Mouse (Mus musculus): ENCODE measurements around the gene B4galt1. TPM values are rescaled to one million over a fixed set of nuclear protein-coding genes. Genes with fewer than 3 reads are reported as not detected.

The B4galt1 gene
- total RNA-seq, 4 experiments from 2014 or later = 22.3 to 27.7 (median 23.7) TPM

DNA sequence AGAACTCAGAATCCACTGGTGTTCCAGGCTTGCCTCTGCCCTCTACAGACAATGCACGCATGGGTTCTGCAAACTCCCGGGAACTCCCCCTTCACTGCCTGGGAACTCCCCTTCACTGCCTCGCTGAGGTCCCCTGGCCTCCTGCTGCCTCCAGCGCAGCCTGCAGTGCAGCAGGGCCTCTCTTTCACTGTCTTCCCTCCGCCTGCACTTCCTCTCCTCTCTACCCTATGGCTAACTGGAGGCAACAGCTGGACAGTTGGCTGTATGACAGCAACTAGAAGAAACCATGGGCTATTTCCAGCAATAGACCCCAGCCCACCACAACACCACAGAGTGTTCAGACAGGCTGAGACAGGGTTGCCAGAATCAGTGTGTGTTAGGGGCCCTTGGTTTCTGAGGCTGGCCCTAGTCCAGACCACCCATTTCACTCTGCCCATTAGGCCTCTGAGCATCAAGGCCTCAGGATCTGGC lies 9.5 kb downstream of the B4galt1 start:
- no peak for DNase-seq (ENCODE audit: low spot score in 2 of 2)

GRCm38 (mm10) chr4:40843726-40844125 lies 10.1 kb downstream of the B4galt1 start:
- DNase-seq (ENCODE audit: low spot score in 2 of 2) = peak; percentile 76 to 86

GRCm38 (mm10) chr4:40840448-40840847 lies 13.4 kb downstream of the B4galt1 start:
- no peak for DNase-seq (ENCODE audit: low spot score in 2 of 2)

DNA sequence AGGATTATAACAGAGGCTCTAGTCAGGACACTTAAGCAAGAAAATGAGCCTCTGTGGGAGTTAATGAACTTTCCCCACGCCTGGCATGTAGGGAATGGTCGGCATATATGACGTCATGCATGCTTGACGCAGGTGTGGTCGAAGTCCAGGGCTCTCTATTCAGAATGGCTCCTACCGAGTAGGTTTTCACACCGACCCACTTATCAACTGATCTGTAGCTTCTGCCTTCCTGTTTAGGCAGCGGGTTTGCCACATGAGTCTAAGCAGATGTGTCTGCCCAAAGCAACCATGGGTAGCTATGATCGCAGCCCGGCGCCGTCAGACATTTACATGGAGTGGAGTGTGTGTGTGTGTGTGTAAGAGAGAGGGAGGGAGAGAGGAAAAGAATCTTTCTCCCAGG lies 14.6 kb downstream of the B4galt1 start:
- DNase-seq (ENCODE audit: low spot score in 2 of 2) = no peak

DNA sequence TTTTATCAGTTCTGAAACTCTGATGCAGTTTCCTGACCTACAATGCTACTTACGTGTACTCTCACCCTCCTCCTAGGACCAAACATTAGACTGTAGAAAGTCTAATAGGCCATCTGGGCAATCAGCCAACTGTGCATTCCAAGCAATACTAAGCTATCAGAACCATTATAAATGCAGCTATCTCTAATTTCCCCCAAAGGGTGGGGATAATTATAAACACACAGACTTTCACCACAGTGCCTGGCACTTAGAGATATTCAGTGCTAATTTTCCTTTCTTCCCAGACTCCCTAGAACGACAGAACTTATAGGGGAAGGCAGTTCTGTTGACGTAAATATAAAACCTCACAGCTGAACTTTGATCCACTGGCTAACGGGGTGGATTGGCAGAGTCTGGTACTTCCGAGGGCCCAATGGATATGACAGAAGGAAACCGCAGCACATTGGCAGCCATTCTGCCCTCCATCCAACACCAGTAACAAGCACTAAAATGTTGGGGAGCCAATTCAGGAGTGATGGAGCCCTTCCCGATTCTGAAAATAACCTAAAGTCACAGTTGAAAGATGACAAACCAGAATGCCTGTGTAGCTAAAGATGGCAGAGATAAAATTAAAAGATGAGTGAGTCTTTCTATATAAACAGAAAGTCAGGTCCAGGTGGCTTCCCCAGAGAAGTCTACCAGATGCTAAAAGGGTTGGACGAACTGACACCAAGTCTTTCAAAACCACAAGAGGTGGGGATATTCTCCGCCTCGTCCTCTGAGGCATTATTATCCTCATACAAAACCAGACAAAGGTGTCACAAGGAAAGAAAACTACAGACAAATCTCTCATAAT lies 16.1 kb downstream of the B4galt1 start:
- DNase-seq (ENCODE audit: low spot score in 2 of 2) = peak in 1 of 2 experiments; percentile 50

- DNase-seq (ENCODE audit: low spot score in 2 of 2) = no peak
These were observed 16.8 kb downstream of the B4galt1 start for GRCm38 (mm10) chr4:40837008-40837407.

DNA sequence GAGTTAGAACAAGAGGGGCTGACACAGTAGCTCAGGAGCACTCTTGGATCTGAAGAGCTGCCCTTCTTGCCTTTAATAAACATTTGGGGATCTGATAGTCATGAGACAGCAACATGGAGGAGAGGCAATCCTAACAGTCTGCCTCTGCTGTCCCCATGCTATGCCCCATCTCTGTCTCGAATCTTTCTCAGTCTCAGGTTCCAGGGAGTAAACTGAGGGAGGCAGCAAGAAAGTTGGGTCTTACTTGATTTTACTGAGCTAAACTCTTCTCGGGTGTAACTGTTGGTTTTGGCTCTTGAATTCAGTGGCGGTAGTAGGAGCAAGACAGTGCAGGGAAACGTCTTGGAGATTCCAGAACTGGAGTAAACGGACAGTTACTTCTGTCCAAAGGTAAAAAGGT lies 18.9 kb downstream of the B4galt1 start:
- DNase-seq (ENCODE audit: low spot score in 2 of 2) = no peak

DNA sequence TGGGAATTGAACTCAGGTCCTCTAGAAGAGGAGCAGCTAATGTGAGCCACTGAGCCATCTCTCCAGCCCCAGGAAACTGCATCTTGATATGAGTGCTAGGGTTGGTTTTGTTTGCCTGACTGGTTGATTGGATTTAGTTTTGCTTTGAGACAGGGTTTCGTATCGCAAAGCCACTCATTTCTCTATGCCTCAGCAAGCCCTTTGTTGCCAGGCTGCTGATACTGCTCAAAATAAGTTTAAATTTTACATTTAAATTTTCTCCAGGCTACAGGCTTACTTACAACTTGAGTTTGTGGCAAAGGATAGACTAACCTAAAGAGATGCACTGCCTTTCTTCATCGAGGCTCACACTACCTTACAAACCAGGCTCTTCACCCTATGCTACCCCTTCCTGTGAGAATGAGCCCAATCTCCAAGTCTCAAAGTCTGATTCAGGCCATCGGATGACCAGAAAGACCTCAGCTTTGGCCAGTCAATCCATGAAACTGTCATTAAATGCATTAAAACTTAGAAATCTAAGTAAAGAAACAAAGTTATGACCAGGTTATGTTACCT lies 19.5 kb downstream of the B4galt1 start:
- no peak for DNase-seq (ENCODE audit: low spot score in 2 of 2)

GRCm38 (mm10) chr4:40833381-40834231 lies 20.2 kb downstream of the B4galt1 start:
- no peak for DNase-seq (ENCODE audit: low spot score in 2 of 2)

DNA sequence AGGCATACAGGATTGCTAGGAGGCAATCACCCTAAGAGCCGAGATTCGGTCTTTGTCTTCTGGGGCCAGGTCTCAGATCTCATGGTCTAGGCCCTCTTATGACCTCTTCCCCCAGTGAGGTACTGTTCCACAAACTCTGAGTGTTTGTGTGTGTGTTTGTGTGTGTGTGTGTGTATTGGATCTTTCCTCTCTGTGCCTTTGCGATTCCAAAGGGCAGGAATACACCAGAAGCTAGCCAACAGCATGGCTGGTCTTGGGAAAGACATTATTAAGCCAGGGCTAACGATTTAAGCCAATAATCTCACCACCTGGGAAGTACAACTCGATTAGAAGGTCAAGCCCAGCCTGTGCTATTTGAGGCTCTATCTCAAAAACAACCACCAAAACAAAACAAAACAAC lies 23.3 kb downstream of the B4galt1 start:
- no peak for DNase-seq (ENCODE audit: low spot score in 2 of 2)

- no peak for DNase-seq (ENCODE audit: low spot score in 2 of 2)
These were observed 24.0 kb downstream of the B4galt1 start for GRCm38 (mm10) chr4:40829654-40830400.

- DNase-seq (ENCODE audit: low spot score in 2 of 2) = peak; percentile 51 to 72
These were observed 24.9 kb downstream of the B4galt1 start for GRCm38 (mm10) chr4:40828910-40829309.

GRCm38 (mm10) chr4:40827926-40828325 lies 25.9 kb downstream of the B4galt1 start:
- no peak for DNase-seq (ENCODE audit: low spot score in 2 of 2)

DNA sequence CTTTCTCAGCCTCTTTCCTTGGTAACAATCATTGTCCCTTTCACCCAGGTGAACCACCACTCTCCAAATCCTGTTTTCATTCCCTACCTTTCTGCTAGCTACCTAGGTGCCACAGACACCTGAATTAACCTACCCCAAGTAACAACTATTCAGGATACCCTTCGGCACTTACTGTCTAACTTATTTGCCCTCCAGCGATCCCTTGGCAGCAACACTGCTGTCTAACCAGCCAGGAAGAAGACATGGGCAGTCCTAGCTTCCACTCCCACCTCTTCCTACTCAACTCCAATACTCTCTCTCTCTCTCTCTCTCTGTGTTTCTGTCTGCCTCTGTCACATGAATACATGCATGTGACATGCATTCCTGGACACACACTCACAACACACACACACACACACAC lies 27.0 kb downstream of the B4galt1 start:
- DNase-seq (ENCODE audit: low spot score in 2 of 2) = no peak

DNA sequence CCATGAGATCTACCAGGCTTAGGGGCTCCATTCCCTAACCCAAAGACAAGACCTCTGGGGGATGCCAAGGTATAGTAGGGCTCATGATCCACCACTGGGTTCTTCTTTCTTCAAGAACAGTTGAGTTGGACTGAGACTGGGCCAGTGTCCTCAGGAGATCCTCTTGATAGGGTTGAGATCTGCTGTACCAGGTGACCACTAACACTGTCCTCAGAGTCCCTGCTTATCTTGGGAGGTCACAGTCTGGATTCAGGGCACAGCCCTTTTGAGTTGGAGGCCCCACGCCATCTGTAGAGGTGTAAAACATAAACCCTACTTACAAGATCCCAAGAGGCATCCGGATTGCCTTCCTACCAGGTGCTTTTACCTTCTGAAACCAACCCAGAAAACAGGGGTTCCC lies 27.8 kb downstream of the B4galt1 start:
- no peak for DNase-seq (ENCODE audit: low spot score in 2 of 2)

- no peak for DNase-seq (ENCODE audit: low spot score in 2 of 2)
These were observed 28.7 kb downstream of the B4galt1 start for GRCm38 (mm10) chr4:40825146-40825545.

DNA sequence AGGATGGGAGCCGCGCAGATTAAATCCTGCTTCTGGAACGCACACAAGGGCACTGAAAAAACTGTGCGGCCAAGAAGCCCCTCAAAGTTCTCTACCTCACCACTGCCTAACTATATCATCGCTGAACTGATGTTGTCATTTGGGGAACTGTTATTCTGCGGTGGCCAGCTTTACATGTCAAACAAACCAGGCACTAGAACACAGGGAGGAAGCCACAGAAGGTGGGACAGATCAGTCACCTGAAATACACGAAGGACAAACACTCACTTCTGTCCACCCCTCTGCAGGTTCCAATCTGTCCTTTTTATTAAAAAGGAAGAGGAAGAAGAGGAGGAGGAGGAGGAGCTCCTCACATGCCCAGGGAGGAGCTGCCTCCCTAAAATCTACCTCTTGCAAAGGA lies 29.3 kb downstream of the B4galt1 start:
- DNase-seq (ENCODE audit: low spot score in 2 of 2) = no peak

GRCm38 (mm10) chr4:40823664-40824063 lies 30.1 kb downstream of the B4galt1 start:
- DNase-seq (ENCODE audit: low spot score in 2 of 2) = no peak

GRCm38 (mm10) chr4:40823151-40823550 lies 30.7 kb downstream of the B4galt1 start:
- no peak for DNase-seq (ENCODE audit: low spot score in 2 of 2)

GRCm38 (mm10) chr4:40821303-40822023 lies 32.3 kb downstream of the B4galt1 start:
- DNase-seq (ENCODE audit: low spot score in 2 of 2) = no peak

GRCm38 (mm10) chr4:40820903-40821302 lies 32.9 kb downstream of the B4galt1 start:
- DNase-seq (ENCODE audit: low spot score in 2 of 2) = no peak
